Mouse (Mus musculus) liver, embryonic 15.5 days (tissue): ENCODE data around the gene BC049715. TPM values are rescaled to one million over a fixed set of nuclear protein-coding genes. Genes with fewer than 3 reads are reported as not detected.
"Not testable (repeated sequence)": the region's sequence is repeated elsewhere in the genome, so short reads cannot be mapped to it uniquely, and the experiment has no call there.

Experiments used
- ATAC-seq: fragments of 200-750 bp; cut with Nextera tagmentation; 2 replicates; pipeline ENCODE4 v1.8.0; 2017; ENCODE audit warnings: moderate number of reproducible peaks, mild to moderate bottlenecking, moderate library complexity; ENCODE audit not compliant: insufficient read depth
- H3K27ac ChIP-seq: fragments of 300-500 bp; sonication (generic); replicated peaks from 2 replicates; pipeline ENCODE4 v1.5.1; 2015; ENCODE audit warnings: mild to moderate bottlenecking, inconsistent platforms
- H3K27me3 ChIP-seq: fragments of 300-500 bp; sonication (generic); 2 replicates; pipeline ENCODE4 v1.6.1; 2015; ENCODE audit warnings: mild to moderate bottlenecking, inconsistent platforms
- H3K36me3 ChIP-seq: fragments of 300-500 bp; sonication (generic); replicated peaks from 2 replicates; pipeline ENCODE4 v1.6.1; 2015; ENCODE audit warnings: moderate library complexity, mild to moderate bottlenecking, inconsistent platforms
- H3K4me1 ChIP-seq: fragments of 300-500 bp; sonication (generic); replicated peaks from 2 replicates; pipeline ENCODE4 v1.6.1; 2015; ENCODE audit warnings: inconsistent platforms
- H3K4me2 ChIP-seq: fragments of 300-500 bp; sonication (generic); 2 replicates; pipeline ENCODE4 v1.6.1; 2015; ENCODE audit warnings: moderate library complexity, mild to moderate bottlenecking, inconsistent platforms
- H3K4me3 ChIP-seq: fragments of 300-500 bp; sonication (generic); replicated peaks from 2 replicates; pipeline ENCODE4 v1.5.1; 2015; ENCODE audit warnings: mild to moderate bottlenecking, inconsistent platforms
- H3K9ac ChIP-seq: fragments of 300-500 bp; sonication (generic); 2 replicates; pipeline ENCODE4 v1.6.1; 2015; ENCODE audit warnings: moderate library complexity, mild to moderate bottlenecking, inconsistent platforms
- H3K9me3 ChIP-seq: fragments of 300-500 bp; sonication (generic); replicated peaks from 2 replicates; pipeline ENCODE4 v1.6.1; 2016; ENCODE audit warnings: inconsistent platforms
- WGBS: fragments of 180-500 bp; shearing (Covaris S2); methylation state at CpG from one replicate; pipeline ENCODE4 v1.1.7; 2015; ENCODE audit warnings: mixed read lengths; ENCODE audit not compliant: insufficient replicate concordance; 5-methylcytosine and 5-hydroxymethylcytosine counted together
- polyA plus RNA-seq: library from polyadenylated mRNA; unstranded; fragments of >200 nt; fragmentation: Nextera tagmentation; extraction: Ambion mirVana; gene quantifications from 2 replicates; pipeline ENCODE4 v1.2.1, GENCODE M21; 2015

The BC049715 gene
- polyA plus RNA-seq = 0.71 and 1.0 TPM in 2 replicates

DNA sequence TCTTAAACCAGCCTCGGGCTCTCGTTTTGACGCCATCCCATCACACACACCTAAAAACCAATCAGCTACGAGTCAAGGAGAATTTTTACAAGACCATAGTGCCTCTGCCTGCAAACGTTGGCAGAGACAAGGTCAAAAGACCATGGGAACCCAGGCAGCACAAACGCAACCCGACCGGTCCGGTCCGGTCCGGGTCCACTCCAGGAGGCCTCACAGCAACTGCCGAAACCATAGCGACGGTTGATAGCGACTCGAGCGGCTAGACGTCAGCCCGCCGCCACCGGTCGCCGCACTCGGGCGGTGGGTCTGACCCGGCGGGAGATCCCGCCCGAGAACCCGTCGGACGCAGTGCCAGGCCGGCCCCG, at the start of gene BC049715:
TSS of gene BC049715 (plus strand) at position 111 of the 365 bp plus-strand sequence.
- ATAC-seq = peak; percentile 53
- under 1% methylated on average over 34 of the region's 34 CpGs for WGBS
- Histone ChIP-seq H3K27ac (peak within 1 kb of the TSS; percentile 85), H3K4me2 (peak within 1 kb of the TSS; percentile 74), H3K4me1 (peaks cover 18% of the 10 kb centered on the region), H3K9me3 (no peaks in the 10 kb centered on the region), H3K27me3 (peaks cover 8% of the 10 kb centered on the region; the same call in 1 of the 2 replicates), H3K9ac (peak within 1 kb of the TSS; percentile 99), H3K36me3 (peaks cover 29% of the 10 kb centered on the region), H3K4me3 (peak within 1 kb of the TSS; percentile 98)

DNA sequence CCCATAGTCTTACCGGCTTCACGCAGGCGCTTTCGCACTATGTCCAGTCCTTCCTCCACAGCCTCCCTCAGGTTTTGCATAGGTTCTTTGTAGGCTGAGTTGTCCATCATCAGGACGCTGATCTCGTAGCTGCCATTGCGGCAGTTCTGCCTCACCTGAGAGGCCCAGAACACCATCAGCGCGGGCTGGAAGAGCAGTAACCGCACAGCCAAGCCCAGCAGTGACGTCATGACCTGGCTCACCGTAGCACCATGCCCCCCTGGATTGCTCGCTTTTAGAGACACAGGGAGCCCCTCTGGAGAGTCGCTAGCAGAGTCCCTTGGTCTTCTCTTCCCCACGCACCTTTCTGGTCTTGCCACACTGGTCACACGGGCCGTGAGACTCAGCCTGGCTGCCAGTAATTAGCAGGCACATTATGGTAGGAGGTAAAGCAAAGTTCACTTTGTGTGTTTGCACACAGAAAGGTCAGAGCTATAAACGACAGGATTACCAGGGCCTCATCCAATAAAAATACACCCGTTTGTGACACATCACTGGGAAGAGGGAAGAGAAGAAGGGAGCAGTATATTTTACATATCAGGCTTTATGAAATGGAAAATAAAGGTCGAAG, 45.9 kb upstream of the BC049715 start, which contains the start of gene Gucy2c:
TSS of gene Gucy2c (minus strand) at position 389 of the 610 bp plus-strand sequence.
- WGBS = 69% methylated on average over 20 of the region's 20 CpGs
- no peak within 1 kb of the TSS for H3K9ac ChIP-seq
- no peaks in the 10 kb centered on the region for H3K36me3 ChIP-seq
- no peaks in the 10 kb centered on the region for H3K9me3 ChIP-seq
- no peaks in the 10 kb centered on the region for H3K4me1 ChIP-seq
- no peak within 1 kb of the TSS for H3K4me3 ChIP-seq
- H3K27ac ChIP-seq = no peak within 1 kb of the TSS
- ATAC-seq = no peak
- no peaks in the 10 kb centered on the region for H3K27me3 ChIP-seq
- no peak within 1 kb of the TSS for H3K4me2 ChIP-seq

DNA sequence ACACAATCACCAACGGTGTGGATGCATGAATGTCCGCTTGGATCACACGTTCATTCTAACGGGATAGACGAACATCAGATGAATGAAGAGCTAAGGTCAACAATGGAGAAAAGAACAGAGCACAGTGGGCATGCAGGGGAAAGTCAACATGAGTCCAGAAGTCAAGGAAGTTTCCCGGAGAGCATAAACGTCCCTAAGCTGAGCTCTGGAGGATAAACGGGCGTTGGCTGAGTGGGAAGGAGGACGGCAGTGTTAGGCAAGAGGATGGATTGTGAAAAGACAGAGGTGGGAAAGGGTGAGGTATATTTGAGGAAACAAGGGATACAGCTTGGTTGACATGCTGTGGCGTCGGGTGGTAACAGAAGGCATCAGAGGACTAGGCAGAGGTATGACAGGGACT, 45.3 kb upstream of the BC049715 start:
- WGBS = 77% methylated on average over 12 of the region's 12 CpGs
- Histone ChIP-seq H3K9ac (no peak overlapping the region), H3K4me1 (no peaks in the 10 kb centered on the region), H3K4me2 (no peak overlapping the region), H3K4me3 (no peak overlapping the region), H3K9me3 (no peaks in the 10 kb centered on the region), H3K36me3 (no peaks in the 10 kb centered on the region), H3K27me3 (no peaks in the 10 kb centered on the region), H3K27ac (no peak overlapping the region)
- no peak for ATAC-seq

DNA sequence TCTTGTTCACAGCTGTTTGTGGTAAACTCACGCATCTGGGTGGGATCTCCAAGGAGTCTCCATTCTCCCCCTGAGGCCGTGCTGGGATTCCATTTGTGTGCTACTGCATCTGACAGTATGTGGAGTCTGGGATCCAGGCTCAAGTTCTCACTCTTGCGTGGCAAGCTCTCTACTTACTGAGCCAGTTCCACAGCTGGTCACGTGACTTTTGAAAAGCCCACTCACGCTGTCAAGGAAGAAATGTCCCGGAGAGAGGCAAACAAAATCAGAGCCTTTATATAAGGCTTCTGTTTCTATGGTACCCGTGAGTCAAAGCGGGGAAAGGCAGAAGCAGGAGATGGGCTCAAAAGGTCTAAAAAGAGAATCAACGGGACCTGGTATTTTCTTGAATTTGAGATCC, 44.7 kb upstream of the BC049715 start:
- Histone ChIP-seq H3K27ac (no peak overlapping the region), H3K4me2 (no peak overlapping the region), H3K4me1 (no peaks in the 10 kb centered on the region), H3K9me3 (no peaks in the 10 kb centered on the region), H3K9ac (no peak overlapping the region), H3K27me3 (no peaks in the 10 kb centered on the region), H3K36me3 (no peaks in the 10 kb centered on the region), H3K4me3 (no peak overlapping the region)
- ATAC-seq = no peak
- WGBS = 78% methylated on average over 9 of the region's 9 CpGs

DNA sequence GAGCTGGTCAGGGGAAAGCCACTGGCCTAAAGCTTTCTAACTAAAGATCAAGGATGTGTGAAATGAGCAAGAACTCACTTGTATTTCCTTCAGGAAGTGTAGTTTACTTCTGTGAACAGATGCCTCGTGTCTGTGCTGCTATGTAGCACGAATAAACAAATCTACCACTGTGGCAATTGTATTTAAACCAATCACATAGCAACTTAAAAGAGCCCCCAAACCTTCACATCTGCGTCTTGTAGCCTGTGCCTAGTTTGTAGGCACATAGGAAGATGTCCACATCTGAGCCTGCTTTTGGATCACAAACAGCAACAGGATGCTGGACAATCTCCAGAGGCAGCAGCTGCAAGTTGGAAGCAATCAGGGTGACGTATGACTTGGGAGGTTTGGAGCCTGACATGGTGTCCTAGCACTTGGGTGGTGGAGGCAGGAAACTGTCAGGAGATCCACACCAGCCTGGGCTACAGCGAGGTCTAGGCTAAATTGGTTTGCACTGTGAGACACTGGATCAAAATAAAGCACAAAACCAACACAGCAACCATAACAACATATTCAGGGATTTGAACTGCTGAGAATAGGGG, 37.9 kb upstream of the BC049715 start:
- ATAC-seq = no peak
- no peaks in the 10 kb centered on the region for H3K9me3 ChIP-seq
- peaks cover 17% of the 10 kb centered on the region for H3K4me1 ChIP-seq
- no peak overlapping the region for H3K4me3 ChIP-seq
- H3K27ac ChIP-seq = no peak overlapping the region
- no peak overlapping the region for H3K4me2 ChIP-seq
- H3K9ac ChIP-seq = no peak overlapping the region
- H3K36me3 ChIP-seq = no peaks in the 10 kb centered on the region
- peaks cover 31% of the 10 kb centered on the region for H3K27me3 ChIP-seq
- WGBS = 50% methylated on average over 5 of the region's 5 CpGs

DNA sequence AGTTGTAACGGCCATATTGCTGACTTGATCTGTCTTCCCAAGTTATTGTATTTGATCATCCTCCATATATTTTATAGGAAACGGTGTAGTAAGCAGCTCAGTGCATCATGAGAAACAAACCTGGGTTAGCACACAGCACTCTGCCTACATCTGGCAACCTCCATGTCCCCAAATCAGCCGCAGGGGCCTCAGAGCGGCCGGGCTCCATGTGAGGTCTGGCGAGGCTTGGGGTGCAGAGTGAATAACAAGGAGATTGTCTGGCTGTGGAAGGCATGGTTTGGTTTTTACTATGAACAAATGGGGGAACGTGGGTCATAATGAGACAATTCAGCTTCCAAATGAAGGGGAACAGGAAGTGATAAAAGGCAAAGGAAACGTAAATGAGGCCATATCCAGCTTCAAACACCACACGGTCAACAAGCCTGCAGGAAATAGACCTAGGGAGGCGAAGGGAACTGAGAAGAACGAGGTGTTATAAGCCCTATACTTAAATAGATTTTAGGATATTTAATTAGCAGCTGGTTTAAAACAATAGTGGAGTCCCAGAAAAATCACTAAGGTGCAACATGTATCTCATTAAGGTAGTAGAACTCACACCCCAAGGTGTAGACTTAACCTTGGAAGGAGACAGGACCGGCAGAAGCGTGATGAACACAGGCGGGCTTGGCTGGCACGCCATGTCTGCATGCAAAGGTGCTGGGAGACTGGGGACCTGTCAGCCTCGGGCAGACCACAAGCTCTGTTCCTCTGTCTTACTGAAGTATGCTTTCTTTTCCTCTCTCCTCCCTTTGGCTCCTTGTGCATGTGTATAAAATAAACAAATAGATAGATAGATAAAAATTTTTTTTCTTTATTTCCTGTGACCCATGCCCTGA, 34.3 kb upstream of the BC049715 start:
- H3K27ac ChIP-seq = no peak overlapping the region
- peak overlapping the region; percentile 45 for H3K4me3 ChIP-seq
- H3K9ac ChIP-seq = peak overlapping the region; percentile 45
- H3K9me3 ChIP-seq = no peaks in the 10 kb centered on the region
- ATAC-seq = no peak
- H3K4me1 ChIP-seq = peaks cover 43% of the 10 kb centered on the region
- no peaks in the 10 kb centered on the region for H3K36me3 ChIP-seq
- H3K4me2 ChIP-seq = peak overlapping the region; percentile 77
- 21% methylated on average over 16 of the region's 16 CpGs for WGBS
- H3K27me3 ChIP-seq = peaks cover 36% of the 10 kb centered on the region

DNA sequence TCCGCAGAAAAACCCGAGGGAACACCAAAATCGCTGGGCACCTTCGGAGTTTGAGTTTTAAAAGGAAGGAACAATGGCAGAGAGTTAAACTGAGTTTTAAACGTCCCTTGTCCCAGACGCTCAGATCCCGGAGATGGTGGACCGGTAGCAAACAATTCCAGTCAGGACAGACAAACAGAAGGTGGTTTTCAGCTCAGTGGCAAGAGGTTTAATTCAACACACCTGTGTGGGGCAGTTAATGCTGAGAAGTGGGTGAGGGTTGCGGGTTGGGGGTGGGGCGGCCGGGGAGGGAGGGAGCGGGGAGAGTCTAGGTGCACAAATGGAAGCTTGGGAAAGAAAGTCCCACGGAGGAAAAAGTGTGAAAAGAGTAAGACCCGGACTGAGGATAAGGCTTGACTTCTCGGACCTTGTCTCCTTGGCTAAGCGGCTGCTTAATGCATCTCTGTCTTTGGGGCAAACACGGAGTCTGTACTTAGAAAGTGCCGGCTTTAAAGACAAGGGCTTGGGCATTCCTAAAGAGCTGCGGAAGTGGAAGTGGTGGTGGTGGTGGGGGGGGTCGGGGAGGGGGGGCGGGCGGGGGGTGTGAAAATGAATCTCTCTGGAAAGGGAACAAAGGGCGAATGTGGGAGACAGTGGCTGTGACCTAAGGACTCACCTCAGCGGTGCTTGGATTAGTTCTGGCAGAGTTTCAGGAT, 33.4 kb upstream of the BC049715 start:
- Histone ChIP-seq H3K9me3 (no peaks in the 10 kb centered on the region), H3K27ac (no peak overlapping the region), H3K9ac (peak overlapping the region; percentile 45), H3K27me3 (peaks cover 36% of the 10 kb centered on the region), H3K4me3 (peak overlapping the region; percentile 45), H3K4me1 (peaks cover 43% of the 10 kb centered on the region), H3K36me3 (no peaks in the 10 kb centered on the region), H3K4me2 (peak overlapping the region; percentile 77)
- ATAC-seq = no peak
- WGBS = 1% methylated on average over 24 of the region's 24 CpGs

DNA sequence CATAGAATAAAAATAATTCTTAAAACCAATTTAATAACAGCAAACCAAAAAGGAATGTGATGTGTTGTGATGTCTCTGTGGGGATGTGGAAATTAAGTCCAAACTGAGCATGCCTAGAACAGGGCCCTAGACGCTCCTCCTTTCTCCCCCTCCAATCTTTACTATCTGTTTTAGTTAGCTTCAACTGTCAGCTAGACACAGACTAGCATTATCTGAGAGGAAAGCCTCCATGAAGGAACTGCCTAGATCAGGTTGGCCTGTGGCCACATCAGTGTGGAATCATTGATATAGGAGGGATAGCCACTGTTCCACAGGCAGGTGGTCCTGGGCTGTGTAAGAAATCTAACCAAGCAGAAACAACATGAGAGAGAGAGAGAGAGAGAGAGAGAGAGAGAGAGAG, 32.3 kb upstream of the BC049715 start:
- Histone ChIP-seq H3K36me3 (no peaks in the 10 kb centered on the region), H3K4me1 (peaks cover 48% of the 10 kb centered on the region), H3K27ac (no peak overlapping the region), H3K4me3 (no peak overlapping the region), H3K9ac (no peak overlapping the region), H3K4me2 (no peak overlapping the region), H3K9me3 (no peaks in the 10 kb centered on the region), H3K27me3 (peaks cover 36% of the 10 kb centered on the region)
- 30% methylated on average over 1 of the region's 1 CpGs for WGBS
- ATAC-seq = no peak

DNA sequence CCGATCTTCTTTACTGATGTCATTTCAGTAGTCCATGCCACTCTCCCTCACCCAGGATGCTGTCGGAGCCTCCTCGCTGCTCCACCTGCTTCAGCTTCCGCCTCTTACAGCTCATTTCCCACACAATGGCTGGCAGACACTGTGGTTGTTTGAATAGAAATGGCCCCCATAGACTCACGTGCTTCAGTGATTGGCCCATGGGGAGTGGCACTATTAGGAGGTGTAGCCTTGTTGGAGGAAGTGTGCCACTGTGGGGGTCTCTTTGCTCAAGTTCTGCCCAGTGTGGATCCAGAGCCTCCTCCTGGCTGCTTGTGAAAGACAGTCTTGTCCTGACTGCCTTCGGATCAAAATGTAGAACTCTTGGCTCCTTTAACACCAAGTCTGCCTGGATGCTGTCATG, 31.6 kb upstream of the BC049715 start:
- H3K4me3 ChIP-seq = no peak overlapping the region
- H3K9ac ChIP-seq = no peak overlapping the region
- H3K4me2 ChIP-seq = no peak overlapping the region
- no peak for ATAC-seq
- peaks cover 55% of the 10 kb centered on the region for H3K4me1 ChIP-seq
- no peaks in the 10 kb centered on the region for H3K36me3 ChIP-seq
- H3K9me3 ChIP-seq = no peaks in the 10 kb centered on the region
- WGBS = 64% methylated on average over 6 of the region's 6 CpGs
- no peak overlapping the region for H3K27ac ChIP-seq
- H3K27me3 ChIP-seq = peaks cover 35% of the 10 kb centered on the region

DNA sequence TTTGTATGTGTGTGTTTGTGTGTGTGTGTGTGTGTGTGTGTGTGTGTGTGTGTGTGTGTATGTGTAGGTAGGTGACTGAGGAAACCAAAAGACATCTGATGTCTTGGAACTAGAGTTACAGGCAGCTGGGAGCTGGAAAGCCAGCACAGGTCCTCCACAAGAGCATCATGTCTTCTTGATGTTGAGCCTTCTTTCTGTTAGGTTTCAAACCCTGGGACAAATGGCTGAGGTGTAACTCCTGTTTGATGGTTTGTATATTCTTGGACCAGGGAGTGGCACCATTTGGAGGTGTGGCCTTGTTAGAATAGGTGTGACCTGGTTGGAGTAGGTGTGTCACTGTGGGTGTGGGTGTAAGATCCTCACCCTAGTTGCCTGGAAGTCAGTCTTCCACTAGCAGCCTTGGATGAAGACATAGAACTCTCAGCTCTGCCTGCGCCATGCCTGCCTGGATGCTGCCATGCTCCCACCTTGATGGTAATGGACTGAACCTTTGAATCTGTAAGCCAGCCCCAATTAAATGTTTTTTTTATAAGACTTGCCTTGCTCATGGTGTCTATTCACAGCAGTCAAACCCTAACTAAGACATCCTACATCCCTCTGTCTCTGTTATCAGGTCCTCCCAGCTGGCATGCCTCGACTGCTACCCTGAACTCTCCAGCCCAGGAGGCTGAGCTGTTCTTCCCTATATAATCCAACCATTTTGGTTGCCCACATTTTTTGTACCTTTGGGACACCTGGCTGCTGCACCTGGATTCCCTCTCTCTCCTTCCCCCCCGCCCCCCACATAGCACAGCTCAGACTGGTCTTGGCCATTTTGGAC, 29.3 kb upstream of the BC049715 start:
- WGBS = 54% methylated on average over 3 of the region's 3 CpGs
- H3K36me3 ChIP-seq, H3K9me3 ChIP-seq: not testable (repeated sequence)
- peaks cover 66% of the 10 kb centered on the region for H3K4me1 ChIP-seq
- ATAC-seq = peak; percentile 98
- peak overlapping the region; percentile 97 for H3K27ac ChIP-seq
- H3K4me3 ChIP-seq = peak overlapping the region; percentile 62
- H3K9ac ChIP-seq = peak overlapping the region; percentile 67
- peak overlapping the region; percentile 66 for H3K4me2 ChIP-seq
- peaks cover 17% of the 10 kb centered on the region for H3K27me3 ChIP-seq
